Mouse (Mus musculus) induced T-regulatory cell, adult 2 months (primary cell): Measurements from ENCODE around the gene Spata7.
"Not testable (repeated sequence)": the region's sequence is repeated elsewhere in the genome, so short reads cannot be mapped to it uniquely, and the experiment has no call there.

ENCODE experiments used
- DNase-seq: peaks from one replicate; pipeline ENCODE4 v3.0.0-alpha.2; 2012; ENCODE audit warnings: low read depth

Gene Spata7

DNA sequence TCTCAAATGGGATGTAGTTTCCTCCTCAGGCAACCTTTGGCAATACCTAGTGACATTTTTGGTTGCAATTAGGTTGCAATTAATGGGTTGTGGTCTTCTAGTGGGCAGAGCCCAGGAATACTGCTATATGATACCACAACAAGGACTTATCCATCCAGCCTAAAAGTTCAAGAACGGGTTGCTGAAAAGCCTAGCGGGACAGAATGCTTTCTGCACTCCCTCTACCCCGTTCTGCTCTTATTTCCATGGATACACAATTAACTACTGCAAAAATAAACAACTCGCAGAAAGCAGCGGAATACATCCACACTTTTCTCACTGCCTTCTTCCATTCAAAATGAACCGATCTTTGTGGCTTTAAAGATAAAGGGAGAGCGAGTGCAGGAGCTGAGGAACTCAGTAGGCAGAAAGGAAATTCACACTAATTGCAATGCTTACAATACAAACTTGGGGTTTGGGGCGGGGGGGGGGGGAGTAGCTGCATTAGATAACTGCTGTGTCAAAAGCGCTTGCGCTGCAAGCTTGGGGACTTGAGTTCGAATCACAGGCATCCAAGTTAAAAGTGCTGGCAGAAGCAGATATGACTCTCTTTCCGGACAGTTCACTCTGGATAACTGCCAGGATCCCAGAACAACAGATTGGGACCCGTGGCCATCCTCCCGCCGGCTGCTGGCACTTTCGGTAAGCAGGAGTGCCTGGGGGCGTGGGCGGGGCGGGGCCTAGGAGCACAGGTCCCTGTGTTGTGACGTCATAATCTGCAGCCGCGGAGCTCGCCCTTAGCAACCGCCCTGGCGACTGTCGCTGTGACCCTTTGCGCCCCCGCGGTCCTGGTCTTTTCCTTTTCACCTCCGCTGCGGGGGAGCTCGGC is at the start of gene Spata7:
Gene Spata7 (plus strand): TSS at position 766 of the 868 bp plus-strand sequence.
- peak; percentile 82 for DNase-seq

DNA sequence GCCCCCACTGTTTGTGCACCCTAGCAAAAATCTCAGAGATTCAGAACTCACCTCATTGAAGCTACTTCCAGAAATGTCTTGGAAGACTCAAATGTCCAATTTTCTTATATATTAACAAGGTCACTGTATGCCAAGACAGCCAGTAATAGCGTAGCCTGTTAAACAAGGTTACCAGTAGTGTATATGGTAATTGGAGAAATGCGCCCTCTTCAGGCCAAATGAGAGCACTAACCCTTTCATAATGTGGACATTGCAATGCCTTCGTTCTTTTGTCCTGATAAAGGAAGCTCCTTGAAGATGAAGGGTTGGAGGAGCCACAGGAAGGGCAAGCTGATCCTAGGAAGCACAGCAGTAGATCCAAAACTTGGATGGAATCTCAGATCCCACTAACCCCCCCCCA is 42.7 kb upstream of the Spata7 start:
- DNase-seq: peak; percentile 42

DNA sequence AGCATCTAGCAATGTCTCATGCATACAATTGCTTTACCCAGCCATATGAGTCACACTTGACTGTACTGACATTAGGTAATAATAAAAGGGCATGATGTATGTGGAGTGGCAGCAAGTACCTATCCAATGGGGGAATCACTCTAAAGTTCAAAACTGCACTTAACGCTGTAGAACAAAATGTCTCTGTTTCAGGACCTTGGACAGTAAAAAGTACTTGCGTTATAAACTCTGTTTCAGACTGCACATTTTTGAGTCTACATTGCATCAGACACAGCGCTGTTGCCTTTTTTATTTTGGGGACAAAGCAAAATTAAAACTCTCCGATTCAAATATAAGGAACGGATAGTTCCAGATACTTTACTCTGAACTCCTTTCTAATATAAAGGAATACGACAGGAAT is 39.4 kb upstream of the Spata7 start:
- no peak for DNase-seq

DNA sequence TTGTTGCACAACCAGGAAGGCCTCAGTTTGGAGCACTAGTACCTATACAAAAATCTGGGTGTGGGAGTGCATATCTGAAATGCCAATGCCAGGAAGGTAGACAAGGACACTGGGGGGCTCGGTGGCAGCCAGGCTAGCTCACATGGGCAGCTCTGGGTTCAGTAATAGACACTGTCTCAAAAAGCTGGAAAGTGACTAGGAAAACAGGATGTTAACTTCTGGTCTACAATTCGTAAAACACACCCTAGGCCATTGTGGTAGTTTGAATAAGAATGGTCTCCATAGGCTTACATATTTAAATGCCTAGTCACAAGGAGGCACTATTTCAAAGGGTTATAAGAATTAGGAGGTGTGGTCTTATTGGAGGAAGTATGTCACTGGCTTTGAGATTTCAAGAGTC is 36.9 kb upstream of the Spata7 start:
- no peak for DNase-seq

DNA sequence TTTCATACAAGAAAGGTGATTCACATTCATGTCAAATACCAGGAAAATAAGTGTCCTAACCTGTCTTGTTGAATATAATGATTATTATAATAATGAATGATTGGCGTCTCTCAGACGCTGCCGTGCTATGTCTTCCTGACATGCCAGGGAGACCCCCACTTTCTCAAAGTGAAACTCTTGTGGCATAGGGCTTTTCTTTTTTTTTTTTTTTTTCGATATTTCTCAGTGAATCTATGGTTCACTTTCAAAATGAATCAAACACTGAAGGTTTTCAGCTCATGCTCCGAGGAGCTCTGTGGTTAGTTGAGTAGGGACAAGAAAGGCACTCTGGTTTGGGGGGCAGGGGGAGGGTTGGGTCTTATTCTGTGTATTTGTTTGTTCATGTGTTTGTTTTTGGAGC is 27.1 kb upstream of the Spata7 start:
- peak; percentile 57 for DNase-seq

DNA sequence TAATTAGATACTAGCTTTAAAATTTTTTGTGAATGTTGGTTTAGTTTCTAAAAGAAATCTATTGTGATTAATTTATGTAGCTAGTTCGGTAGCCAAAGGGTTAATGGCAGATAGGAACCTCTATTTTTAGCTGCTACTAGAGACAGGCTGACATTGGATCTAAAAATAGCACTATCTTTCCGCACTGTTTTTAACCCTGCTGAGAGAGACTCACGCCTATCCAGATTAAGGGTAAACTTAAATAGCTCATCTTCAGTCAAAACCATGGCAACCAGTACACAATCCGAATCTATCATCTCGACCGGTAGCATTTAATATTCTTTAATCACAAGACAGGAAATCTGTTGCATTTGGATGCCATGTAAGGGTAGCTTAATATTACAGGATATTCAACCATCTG is 25.8 kb upstream of the Spata7 start:
- DNase-seq: peak; percentile 19

DNA sequence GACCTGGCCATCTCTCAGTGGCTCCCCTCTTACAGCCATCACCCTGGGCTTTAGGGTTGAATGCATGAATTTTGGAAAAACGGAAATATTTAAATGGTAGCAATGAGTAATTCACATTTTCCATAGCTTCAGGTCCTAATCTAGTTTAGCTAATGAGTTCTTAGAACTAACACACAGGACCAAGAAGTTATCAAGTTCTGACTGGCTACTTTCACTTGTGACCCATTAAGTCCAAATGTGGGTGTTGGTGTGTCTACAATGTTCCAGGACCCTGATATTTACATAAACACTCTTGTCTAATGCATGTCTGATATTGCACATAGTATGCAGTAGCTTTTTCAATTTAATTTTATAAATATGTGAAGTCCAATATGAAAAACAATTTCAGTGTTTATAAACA is 22.7 kb upstream of the Spata7 start:
- no peak for DNase-seq

DNA sequence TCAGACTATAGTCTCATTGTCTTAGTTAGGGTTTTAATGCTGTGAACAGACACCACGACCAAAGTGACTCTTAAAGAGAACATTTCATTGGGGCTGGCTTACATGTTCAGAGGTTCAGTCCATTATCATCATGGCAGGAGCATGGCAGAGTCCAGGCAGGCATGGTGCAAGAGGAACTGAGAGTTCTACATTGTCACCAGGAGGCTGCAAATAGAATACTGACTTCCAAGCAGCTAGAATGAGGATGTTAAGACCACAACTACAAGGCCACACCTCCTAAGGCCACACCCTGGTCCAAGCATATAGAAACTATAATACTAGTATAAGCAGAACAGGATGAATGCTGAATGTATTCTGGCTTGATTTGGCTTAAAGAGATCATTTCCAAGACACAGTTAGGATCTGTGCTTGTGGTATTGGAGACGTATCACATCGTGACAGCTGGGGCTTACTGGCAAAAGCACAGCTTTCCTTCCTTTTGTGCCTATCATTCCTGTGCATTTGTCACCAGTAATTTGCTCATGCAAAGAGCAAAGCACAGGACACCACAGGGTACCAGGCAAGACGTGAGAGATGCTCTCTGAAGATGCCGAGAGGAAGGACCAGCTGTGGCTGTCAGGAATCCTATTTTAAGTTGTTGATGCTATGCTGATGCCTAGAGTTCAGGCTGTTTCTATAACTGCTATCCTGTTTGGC is 21.2 kb upstream of the Spata7 start:
- no peak for DNase-seq

DNA sequence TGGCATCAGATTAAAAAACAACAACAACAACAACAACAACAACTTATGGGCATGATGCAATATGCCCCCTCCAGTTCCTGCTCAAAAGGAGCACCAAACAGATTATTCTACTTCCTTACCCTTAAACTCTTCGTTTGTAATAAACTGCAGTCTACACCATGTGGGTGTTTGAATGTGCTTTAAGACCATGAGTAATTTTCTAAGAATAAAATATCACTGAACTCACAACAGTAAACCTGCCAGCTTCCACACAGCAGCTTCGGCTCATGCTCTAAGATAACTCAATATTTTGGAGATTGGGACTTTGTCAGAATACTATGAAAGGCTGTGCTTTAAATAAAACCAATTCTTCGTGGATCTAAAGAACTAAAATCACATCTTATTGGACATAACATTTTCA is 17.6 kb upstream of the Spata7 start:
- no peak for DNase-seq

DNA sequence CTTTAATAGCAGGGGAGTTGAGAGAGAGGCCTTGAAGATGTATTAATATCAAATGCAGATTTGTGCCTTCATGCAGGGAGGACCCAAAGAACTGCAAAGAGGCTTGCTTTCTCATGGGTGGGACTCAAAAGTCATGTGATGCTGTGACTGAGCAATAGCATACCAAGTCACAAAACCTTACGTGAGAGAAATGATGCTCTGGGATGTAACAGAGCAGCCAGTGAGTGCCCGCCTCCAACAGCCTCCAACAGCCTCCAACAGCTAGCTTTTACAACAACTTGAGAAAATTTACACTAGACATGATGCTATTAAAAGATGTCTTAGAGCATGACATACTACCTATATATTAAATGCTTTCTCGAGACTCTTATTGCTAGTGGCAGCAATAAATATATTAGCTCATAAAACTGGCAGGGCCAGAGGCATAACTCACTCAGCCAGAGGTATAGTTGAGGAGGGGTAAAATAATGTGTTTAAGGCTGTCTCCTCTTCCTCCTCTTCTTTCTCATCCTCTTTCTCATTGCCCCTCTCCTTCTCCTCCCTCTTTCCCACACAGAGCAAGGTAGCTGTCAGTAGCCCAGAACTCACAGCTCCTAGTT is 12.9 kb upstream of the Spata7 start:
- DNase-seq: no peak

DNA sequence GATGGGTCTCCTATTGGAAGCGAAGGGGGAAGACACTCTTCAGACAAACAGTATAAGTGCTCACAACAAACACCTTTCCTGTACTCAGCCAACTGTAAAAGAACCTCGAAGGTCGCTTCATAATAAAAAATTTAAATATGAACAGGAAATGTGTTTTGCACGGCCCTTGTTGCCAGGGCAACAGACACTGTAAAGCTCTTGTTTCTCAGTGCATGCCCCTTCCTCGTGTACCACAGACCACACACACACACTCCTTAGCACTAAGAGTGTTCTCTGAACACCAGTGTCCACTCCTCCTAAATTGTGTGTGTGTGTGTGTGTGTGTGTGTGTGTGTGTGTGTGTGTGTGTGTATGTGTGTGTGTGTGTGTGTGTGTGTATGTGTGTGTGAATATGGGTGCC is 12.2 kb upstream of the Spata7 start:
- peak; percentile 10 for DNase-seq

DNA sequence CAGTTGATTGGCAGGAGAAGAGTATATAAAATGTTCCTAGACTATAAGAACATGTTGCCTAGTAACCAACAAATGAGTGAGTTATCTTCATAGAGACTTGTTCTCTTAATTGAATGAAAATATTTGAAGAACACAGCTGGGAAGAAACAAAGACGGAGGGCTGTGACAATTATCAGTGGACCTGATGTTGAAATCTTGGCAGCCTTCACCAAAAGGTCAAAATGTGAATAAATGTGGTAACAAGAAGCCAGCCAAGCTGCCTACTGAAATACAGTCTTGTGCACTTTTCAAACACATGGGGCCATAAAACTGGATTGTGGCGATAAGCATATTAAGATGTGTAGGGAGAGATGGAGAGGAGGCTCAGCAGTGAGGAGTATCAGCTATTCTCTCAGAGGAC is 8.5 kb upstream of the Spata7 start:
- DNase-seq: no peak

DNA sequence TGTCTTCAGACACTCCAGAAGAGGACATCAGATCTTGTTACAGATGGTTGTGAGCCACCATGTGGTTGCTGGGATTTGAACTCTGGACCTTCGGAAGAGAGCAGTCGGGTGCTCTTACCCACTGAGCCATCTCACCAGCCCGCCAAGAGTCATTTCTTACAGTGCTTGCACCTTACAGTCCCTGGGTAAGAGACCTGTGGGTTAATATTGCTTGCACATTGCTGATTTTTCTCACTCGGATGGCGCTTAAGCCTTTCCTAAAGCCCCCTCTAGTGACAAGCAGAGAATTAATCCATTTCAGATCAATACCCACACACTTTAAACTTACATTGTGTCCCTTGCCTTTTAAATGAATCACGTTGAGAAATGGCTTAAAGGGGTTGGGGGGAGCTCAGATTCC is 7.0 kb upstream of the Spata7 start:
- DNase-seq: not testable (repeated sequence)

DNA sequence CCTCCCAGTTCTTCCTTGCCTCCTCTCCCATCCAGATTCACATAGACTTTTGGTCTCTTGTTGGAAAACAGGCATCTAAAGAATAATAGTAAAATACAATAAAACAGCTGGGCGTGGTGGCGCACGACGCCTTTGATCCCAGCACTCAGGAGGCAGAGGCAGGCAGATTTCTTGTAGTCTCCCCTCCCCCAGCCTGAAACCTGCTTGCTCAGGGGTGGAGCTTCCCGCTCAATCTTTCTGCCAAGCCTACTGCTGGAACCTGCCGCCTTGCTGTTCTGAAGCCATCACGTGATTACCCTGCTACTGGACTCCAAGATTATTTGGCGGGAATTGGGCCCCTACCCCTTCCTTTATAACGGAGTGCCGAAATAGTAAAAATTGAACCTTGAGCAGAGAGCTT is 4.7 kb upstream of the Spata7 start:
- DNase-seq: not testable (repeated sequence)

DNA sequence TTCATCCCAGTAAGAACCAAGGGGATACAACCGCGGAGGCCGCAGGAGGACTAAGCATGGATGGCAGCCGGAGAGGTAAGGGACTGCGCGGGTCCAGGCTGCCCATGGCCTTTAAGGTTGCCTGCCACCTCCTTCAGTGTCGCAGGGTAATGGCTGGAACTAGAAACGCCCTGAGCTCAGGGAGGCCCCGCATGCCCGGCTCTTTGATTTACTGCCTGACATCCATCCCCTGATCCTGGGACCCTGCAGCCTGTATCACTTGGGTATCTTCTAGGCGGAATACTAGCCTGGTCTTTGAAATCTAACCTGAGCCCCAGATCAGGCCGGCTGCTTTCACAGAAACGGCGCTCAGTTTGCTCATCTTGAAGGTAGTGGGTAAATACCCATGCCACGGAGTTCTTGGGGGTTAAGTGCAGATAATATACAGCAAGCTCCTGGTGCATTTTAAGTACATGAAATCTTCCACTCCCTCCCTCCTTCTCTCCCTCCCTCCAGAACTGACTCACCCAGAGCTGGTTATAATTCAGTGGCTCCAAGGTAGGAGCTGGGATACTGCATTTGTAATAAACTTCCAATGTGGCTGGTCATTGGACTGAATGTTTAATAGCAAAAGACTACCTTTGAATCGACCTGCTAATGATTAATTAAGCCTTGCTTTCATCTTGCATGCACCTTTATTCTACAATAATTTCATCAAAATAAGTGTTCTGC is 458 bp downstream of the Spata7 start:
- peak; percentile 4 for DNase-seq

DNA sequence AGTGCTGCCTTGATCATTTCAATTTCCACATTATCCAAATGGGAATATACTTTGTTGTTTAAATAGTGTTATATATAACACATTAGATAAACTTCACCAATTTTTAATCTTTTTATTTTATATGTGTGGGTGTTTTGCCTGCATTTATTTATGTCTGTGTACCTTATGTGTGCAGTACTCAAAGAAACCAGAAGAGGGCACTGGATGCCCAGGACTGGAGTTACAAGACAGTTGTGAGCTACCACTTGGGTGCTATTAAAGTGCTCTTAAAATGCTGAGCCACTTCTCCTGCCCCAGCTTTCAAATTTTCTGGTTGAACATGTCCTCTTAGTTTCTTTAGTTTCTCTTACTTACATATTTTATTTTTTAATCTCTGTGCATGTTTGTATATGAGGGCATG is 16.9 kb downstream of the Spata7 start:
- peak; percentile 22 for DNase-seq

DNA sequence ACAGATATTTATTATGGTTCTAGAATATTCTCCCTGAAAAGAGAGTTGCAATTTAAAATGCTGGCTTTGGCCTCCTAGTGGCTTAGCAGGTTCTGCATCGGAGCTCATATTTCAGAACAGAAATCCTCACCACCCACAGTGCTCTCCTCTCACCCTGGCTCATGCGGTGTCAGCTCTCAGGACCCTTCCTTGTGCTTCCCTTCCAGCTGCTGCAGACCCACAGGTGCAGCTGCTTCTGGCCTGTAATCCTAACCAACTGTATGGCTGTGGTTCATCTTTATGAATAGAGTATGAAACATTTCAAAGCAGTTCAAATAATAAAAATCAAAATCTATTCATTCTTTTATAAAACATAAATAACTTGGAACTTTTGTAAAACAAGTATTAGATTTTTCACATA is 28.9 kb downstream of the Spata7 start:
- DNase-seq: no peak

DNA sequence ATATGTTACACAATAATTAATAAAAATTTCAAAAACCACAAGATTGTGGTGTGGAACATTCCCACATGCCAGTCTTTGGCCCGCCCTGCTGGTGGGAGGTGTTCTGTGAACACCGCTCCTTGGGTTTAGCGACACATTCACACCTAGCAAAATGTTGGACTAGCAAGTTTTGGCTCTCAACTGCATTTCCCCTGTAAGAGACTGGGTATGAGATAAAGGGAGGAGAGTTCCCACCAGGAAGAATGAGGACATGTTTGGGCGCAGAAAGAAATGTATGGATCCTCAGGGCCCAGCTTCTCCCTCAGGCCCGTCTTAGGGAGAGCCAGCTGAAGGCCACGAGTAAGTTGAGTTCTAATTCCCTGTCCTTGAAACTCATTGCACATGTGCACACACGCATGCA is 34.7 kb downstream of the Spata7 start:
- DNase-seq: no peak

DNA sequence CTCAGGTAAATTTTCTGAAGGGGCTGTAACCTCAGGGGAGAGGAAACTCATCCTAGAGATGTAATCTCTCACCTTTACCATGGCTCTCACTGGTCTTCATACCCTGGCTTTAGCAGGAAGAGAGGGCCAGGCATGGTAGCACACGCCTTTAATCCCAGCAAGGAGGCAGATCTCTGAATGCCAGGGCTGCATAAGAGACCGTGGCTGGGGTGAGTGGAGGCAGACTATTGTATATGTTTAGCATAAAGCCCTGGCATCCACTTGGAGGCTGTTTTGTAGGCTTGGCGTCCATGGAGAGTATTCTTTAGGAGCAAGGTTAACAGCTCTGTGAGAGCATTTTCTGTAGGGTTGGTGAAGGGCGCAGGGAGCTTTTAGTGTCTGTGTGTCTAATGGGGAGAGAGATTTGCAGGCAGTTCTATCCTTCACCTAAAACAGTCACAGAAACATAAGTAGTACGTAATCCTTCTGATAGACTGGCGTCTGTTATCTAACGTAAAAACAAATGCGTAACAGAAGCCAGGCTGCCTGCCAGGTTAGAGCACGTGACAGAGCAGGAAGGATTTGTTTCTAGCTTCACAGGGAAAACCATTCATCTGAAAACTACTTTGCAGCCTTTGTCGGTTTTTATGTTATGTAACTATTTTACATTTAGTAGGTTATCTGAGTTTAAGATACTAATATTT is 40.3 kb downstream of the Spata7 start:
- DNase-seq: no peak

DNA sequence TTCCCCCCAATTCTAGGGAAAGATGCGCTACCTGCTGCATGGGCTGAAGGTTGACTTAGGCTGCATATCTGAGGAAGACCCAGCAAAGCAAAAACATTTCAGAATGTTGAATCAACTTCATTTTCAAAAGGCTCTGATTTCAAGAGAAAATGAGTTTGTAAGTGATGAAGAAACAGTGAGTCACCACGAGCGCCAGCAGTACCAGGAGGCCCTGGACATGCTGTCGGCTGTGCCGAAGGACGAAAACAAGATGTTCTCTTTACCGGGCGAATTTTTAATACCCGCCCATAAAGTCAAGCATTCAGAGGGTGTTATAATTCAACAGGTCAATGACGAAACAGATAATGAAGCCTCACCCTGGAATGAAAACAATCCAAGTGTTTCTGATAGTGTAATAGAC is 41.1 kb downstream of the Spata7 start:
- no peak for DNase-seq

DNA sequence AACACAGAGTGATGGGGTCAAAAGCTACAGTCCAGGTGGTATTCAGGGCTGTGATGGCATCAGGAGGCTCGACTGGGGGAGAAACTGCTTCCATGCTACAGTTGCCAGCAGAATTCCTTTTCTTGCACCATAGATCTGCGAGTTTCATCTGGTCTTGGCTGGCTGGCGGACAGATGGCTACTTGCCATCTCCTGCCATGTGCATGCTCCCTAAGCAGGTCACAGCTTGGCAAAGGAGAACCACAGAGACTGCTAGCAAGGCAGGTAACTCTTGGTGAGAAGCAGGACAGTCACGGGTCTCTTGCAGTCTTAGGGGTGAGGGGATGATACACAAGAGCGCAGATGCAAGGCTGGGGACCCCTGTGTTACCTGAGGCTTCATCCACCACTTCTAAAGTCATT is 41.9 kb downstream of the Spata7 start:
- no peak for DNase-seq

DNA sequence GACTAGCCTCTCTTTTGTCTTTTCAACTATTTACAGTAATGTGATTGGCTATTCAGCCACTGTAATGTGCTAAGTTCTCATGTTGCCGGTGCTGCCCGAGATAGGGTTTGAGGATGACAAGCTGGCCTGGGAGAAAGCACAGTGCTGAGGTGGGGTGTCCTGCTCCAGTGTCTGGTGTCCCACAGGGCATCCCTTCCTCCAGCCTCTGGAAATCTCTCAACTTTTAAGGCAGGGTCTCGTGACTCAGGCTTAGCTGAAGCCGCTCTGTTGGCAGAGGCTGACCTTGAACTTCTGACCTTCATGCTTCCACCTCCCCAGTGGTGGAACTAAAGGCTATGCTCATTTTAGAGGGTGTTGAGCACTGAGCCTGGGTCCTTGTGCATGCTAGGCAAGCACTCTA is 42.5 kb downstream of the Spata7 start:
- DNase-seq: no peak
